Mouse (Mus musculus): ENCODE data around the gene Ush1g.

The Ush1g gene

GRCm38 (mm10) chr11:115267958-115268357 is 53.9 kb downstream of the Ush1g start:
- DNase-seq: no peak

GRCm38 (mm10) chr11:115267061-115267883 is 54.6 kb downstream of the Ush1g start, which contains the start of gene Grin2c:
Grin2c (minus strand) TSS chr11:115267243.
- DNase-seq: no peak

- no peak for DNase-seq
These were observed 55.5 kb downstream of the Ush1g start for GRCm38 (mm10) chr11:115266400-115266778.

- no peak for DNase-seq
These were observed 56.0 kb downstream of the Ush1g start for GRCm38 (mm10) chr11:115265771-115266399.
